Mouse (Mus musculus): ENCODE data around the gene Vat1l.

Vat1l gene

GRCm38 (mm10) chr8:114205221-114205901, at the start of gene Vat1l:
TSS of gene Vat1l (plus strand) at chr8:114205612.
- DNase-seq (ENCODE audit: low read depth, low spot score) = no peak

- no peak for DNase-seq (ENCODE audit: low read depth, low spot score)
Observed at GRCm38 (mm10) chr8:114158586-114158985, 46.8 kb upstream of the Vat1l start.

DNA sequence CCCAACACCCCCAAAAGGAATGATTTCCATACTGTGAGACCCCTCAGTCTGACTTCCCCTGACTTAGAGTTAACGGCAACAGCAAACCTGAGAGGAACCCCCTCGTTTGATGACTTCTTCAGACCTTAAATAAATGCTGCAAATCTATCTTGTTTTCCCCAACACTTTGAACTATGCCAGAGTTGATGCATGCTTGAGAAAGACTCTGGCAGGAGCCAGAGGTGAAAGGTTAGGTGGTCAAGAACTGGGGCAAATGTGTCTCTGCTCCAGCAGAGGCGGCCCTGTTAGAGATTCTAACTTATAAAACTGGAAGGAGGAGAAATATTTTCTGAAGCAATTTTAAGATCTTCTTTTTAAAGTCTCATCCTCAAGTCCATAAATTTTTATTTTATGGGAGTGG, 45.7 kb upstream of the Vat1l start:
- DNase-seq (ENCODE audit: low read depth, low spot score) = no peak

- no peak for DNase-seq (ENCODE audit: low read depth, low spot score)
Observed at GRCm38 (mm10) chr8:114163871-114164270, 41.5 kb upstream of the Vat1l start.

DNA sequence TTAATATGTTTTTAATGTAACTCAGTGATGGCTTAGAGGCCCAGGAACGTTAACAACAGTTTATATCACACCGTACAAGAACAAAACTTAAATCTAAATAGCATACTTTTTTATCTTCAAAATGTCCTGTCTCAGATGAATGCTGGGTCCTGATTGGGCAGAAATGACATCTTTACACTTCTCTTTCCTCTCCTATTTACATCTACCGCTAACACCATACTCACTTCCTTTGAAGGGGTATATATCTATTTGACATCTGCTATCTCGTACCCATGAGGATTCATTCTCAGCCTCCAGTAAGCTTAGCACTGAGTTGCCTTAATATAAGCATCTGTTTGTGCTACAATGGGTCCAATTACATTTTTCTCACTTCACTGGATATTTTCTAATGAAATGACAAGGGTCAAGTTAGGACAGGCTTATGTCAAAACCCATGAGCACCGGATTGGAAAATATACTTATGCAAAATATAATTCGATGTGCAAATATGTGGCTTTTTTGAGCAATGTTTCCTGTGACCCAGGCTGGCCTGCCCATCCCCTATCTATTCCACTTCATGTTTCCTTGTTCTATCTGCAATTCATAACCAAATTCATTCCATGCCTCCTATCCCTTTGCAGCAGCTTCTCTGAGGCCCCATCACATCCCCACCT, 40.8 kb upstream of the Vat1l start:
- no peak for DNase-seq (ENCODE audit: low read depth, low spot score)

- DNase-seq (ENCODE audit: low read depth, low spot score) = no peak
Observed at GRCm38 (mm10) chr8:114165741-114166140, 39.7 kb upstream of the Vat1l start.

DNA sequence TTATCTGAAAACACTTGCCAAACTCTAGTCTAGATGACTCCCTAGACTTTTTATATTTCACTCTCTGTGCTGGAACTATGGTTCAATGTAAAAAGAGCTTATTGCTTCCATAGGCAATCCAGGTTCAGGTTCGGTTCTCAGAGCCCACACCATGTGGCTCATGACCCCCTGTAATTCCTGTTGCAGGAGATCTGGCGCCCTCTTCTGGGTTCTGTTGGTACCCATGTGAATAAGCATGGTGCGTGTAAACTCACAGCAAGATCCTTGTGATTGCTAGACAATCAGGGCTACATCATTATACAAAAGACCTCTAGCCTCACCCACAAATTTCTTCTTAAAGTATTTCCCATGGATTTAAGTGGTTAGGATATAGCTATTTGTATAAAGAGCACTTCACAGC, 28.7 kb upstream of the Vat1l start:
- DNase-seq (ENCODE audit: low read depth, low spot score) = no peak

GRCm38 (mm10) chr8:114193334-114193733, 12.1 kb upstream of the Vat1l start:
- no peak for DNase-seq (ENCODE audit: low read depth, low spot score)

- no peak for DNase-seq (ENCODE audit: low read depth, low spot score)
Observed at GRCm38 (mm10) chr8:114198990-114199389, 6.4 kb upstream of the Vat1l start.

- DNase-seq (ENCODE audit: low read depth, low spot score) = no peak
Observed at GRCm38 (mm10) chr8:114206421-114206983, 1.1 kb downstream of the Vat1l start.

GRCm38 (mm10) chr8:114207026-114207425, 1.6 kb downstream of the Vat1l start:
- DNase-seq (ENCODE audit: low read depth, low spot score) = no peak

DNA sequence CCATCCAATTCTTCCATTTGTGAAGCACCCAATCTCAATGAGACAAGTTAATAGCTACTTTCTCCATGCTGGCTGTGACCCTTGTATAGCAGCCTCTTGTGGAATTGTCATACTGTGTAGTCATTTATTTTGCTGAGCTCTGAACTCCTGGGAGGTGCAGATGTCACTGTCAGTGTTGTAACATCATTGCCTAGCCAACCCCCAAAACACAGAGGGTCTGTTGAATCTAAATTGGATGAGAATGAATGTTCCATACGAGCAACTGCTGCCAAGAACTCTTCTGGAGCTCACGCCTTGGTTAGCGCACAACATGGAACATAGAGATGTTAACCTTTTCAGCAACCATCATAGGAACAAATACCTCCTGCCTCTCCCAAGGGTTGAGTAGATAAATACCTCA, 15.4 kb downstream of the Vat1l start:
- DNase-seq (ENCODE audit: low read depth, low spot score) = no peak

DNA sequence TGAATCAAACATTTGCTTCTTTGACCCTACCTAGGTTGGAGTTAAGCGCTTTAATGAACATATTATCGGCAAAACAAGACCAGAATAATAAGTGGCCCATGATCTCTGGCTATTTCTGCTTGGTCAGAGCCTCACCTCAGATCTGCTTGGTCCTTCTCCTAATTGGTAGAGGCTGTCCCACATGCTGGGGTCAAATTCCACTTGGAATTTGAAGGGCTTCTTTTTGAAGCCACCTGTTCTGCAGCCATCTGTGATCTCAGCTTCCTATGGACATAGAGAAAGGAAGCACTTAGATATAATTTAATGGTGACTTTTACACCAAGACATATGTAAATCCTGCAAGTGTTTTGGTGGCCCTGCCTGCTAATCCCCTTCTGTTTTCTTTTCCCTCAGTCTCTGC, 16.6 kb downstream of the Vat1l start:
- DNase-seq (ENCODE audit: low read depth, low spot score) = no peak

- no peak for DNase-seq (ENCODE audit: low read depth, low spot score)
Observed at GRCm38 (mm10) chr8:114224001-114224400, 18.6 kb downstream of the Vat1l start.

GRCm38 (mm10) chr8:114251321-114252065, 46.1 kb downstream of the Vat1l start:
- no peak for DNase-seq (ENCODE audit: low read depth, low spot score)

GRCm38 (mm10) chr8:114258685-114259084, 53.3 kb downstream of the Vat1l start:
- DNase-seq (ENCODE audit: low read depth, low spot score) = no peak

DNA sequence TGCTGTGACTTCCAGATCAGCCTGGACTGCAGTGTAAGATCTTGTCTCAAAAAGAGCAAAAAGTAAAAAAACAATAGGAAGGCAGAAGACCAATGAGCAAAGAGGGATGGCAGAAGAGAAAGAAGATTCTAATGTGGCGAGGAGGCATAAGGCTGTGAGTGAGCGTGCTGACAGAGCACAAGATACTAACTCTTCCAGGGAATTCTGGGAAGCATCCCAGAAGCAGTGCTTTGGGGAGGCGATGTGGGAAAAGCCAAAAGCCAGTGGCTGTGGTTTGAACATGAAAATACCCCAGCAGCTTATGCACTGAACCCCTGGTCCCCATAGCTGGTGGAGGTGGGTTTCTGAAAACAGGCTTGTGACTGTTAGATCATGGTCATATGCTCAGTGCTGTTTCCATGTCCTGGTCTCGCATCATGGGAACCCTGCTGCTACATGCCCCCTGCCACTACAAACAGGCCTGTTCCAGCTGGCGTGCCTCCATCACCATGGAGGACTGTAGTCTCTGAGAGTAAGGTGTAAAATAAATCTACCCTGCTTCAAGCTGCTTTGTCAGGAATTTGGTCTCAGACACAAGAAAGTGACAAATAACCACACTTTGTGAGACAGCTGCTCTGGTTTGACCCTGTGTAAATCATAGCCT, 54.4 kb downstream of the Vat1l start:
- DNase-seq (ENCODE audit: low read depth, low spot score) = no peak

- DNase-seq (ENCODE audit: low read depth, low spot score) = no peak
Observed at GRCm38 (mm10) chr8:114262331-114262730, 56.9 kb downstream of the Vat1l start.

- no peak for DNase-seq (ENCODE audit: low read depth, low spot score)
Observed at GRCm38 (mm10) chr8:114274558-114274957, 69.1 kb downstream of the Vat1l start.

DNA sequence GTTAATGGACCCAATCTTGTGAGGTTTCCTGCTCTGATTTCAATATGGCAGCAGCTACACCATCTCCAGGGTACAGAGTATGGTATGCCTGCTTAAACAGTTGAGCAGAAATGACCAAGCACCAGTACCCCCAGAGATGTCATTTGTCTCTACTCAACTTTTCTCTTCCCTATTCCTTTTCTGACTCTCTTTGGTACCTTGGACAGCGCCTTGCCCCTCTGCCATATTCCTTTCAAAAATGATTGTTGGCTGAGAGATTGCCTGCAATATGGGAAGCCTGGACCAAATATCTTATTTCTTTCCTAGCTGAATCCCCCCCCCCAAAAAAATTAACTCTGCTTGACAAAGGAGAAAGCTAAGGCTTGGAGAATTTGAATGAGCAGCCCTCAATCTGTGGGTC, 75.7 kb downstream of the Vat1l start:
- DNase-seq (ENCODE audit: low read depth, low spot score) = no peak

- DNase-seq (ENCODE audit: low read depth, low spot score) = no peak
Observed at GRCm38 (mm10) chr8:114294889-114295748, 89.7 kb downstream of the Vat1l start.
